Mouse (Mus musculus) cerebellum, adult 2 months (tissue): ENCODE results near the gene Vil1.

ENCODE experiments used
- CTCF ChIP-seq: fragments of 200-500 bp; IDR thresholded peaks from 2 replicates; pipeline ENCODE4 v1.5.1; 2011; ENCODE audit warnings: low read depth, mild to moderate bottlenecking, control low read depth, low read length, moderate library complexity, borderline replicate concordance; ENCODE audit not compliant: insufficient read depth
- POLR2A ChIP-seq: fragments of 200-500 bp; IDR thresholded peaks from 2 replicates; pipeline ENCODE4 v1.6.1; 2011; ENCODE audit warnings: low read length, control low read depth, borderline replicate concordance; ENCODE audit not compliant: insufficient read depth

DNA sequence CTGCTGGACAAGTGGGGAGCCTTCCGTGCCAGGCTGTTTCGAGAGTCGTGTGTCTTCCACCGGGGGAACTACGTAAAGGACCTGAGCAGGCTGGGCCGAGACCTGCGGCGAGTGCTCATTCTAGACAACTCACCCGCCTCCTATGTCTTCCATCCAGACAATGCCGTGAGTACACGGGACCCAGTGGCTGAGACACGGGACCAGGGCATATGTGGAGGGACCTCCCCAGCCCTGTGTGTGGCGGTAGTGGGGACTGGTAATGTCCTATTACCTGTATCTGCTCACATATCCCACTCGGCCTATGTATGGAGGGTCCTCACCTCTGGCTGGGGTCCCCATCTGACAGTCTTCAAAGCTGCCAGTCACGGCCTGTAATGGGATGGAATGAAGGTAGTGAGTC lies 14.3 kb upstream of the Vil1 start:
- TF ChIP-seq POLR2A (no peak), CTCF (no peak)
